Mouse (Mus musculus) cerebellum, postnatal 14 days (tissue): ENCODE data around the gene Prkca.
A peak's percentile ranks its signal among the peaks of the same experiment; 100 is the strongest.
"Not testable (repeated sequence)": the region's sequence is repeated elsewhere in the genome, so short reads cannot be mapped to it uniquely, and the experiment has no call there.

Experiments
- DNase-seq, 2 experiments: peaks; one replicate each; pipeline ENCODE4 v3.0.0; 2021; ENCODE audit warnings: mixed read lengths in 2 of 2

Gene Prkca

DNA sequence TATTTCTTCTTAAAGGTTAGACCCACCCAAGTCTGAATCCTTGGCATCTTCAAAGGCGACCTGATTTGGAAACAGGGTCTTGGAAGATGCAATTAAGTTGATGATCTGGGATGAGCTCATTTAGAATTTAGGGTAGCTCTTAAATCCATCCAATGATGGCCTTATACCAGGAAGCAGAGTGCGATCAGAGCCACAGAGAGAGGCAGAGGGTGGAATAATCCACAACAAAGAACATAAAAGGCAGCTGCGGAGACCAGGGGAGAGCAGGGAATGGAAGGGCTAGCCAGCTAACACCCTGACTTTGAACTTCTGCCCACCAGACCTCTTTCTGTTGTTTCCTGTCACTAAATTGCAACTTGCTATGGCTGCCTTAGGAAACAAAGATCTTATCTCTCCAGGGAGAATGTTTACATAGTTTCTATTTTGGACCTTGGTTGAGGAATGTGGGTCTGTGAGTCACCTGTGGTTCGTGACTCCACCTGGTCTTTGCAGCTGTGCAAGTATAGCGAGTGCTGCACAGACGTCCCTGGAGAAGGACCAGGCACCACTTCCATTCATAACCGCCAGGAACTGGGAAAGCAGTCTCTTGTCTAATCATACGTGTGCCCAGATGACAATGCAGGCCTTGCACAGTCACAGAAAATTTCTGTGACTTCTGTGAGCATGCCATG lies 242.3 kb downstream of the Prkca start:
- no peak for DNase-seq

DNA sequence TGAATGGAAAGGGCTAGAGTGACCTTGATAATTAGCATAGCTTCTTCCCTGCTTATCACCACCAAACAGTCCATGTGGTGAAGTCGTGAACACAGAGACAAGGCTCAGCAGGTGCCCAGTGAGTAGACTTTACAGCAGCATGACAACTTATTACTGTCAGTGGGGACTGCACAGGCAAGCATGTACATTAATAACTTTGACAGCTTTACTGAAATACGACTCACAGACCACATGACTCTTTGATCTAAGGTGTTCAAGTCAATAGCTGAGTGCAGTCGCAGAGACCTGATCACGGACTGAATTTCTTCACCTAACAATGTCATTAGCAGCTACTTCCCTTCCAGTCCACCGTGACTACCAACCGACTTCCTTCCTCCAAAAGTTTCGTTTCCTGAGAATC lies 245.4 kb downstream of the Prkca start:
- DNase-seq, result no peak

DNA sequence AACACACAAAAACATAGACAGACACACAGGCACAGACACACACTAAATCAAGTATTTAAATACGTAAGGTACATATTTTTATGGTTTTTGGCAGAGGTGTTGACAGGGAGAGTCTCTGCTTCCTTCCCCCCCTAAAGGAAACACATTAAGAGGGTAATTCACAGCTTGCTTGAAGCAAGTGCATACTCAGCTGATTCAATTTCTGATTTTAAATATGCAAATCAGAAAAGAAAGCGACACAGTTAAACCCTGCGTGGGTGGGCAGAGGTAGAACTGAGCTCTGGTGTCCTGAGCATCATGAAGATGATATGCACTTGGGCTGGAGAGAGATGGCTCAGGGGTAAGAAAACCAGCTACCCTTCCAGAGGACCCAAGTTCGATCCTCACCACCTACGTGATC lies 248.9 kb downstream of the Prkca start:
- no peak for DNase-seq

DNA sequence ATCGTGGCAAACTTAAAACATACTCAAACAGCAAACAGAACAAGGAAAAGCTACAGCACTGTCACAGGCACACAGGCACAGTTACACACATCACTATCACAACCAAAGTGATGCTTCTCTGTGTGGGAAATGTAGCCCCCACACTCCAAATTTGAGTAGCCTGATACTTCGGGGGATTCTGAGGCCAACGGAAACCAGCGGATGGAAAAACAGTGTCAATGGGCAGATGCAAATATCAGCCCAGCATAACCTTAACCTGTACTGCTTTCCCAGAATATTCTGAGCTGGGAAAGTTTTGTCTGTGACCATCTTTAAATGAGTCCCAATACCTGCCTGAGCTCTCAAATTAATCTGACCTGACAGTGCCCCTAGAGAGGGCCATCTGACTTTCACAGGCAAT lies 250.5 kb downstream of the Prkca start:
- DNase-seq, result no peak

DNA sequence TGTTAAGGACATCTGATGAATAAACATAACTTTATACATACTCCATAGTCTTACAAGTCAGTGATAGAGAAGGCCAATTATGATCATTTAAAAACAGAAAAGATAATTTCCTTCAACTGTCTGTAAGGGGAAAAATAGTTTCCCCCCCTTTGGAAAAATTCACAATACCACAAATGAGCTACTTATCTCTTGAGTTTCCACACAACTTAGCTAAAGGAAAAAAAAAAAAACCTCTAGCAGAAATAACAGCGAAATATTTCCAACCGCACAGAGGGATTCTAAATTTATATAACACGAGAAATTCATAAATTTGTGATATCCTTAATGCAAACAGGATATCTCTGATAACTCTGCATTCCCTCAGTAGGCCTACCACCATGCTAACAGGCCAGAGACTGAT lies 252.5 kb downstream of the Prkca start:
- DNase-seq, result no peak

DNA sequence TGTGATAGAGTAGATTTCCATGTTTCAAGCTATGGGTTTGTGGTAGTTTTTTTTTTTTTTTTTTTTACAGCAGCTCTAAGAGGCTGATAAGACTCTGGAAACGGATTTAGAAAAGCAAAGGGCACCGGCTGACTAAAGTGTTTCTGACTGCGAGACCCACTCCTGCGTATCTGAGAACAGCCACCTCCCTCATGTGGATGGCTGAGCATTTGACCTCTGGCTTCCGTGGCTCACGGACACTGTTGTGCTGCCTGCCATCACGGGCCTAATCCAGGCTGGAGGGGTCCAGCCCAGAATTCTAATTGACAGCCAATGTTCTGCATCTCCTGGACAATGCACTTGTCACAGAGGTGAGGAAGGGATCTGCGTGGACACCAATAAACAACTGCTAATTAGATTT lies 253.0 kb downstream of the Prkca start:
- DNase-seq, result no peak

DNA sequence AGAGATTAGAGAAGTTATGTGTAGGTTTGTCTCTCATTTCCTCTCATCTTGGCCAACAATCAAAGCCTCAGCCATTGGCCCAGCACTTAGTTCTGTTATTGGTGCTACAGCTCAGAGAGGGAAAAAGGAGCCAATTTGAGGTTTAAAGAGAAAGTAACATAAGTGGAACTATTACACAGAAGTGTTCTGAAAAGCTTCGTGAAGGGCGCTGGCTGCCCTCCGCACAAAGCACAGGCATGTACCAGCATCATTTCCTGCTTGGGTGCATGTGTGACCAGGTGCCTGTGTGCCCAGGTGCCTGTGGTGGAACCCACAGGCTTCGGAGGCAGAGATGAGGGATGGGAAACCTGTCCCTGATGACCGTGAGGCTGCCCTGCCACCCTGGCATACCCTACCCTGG lies 255.7 kb downstream of the Prkca start:
- DNase-seq, result no peak

DNA sequence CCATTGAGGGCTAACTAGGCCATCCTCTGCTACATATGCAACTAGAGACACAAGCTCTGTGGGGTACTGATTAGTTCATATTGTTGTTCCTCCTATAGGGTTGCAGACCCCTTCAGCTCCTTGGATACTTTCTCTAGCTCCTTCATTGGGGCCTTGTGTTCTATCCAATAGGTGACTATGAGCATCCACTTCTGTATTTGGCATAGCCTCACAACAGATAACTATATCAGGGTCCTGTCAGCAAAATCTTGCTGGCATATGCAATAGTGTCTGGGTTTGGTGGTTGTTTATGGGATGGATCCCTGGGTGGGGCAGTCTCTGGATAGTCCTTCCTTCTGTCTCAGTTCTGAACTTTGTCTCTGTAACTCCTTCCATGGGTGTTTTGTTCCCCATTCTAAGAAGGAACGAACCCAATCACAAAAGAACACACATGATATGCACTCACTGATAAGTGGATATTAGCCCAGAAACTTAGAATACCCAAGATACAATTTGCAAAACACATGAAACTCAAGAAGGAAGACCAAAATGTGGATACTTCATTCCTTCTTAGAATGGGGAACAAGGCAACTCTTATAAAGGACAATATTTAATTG lies 256.5 kb downstream of the Prkca start:
- DNase-seq, result not testable (repeated sequence)

DNA sequence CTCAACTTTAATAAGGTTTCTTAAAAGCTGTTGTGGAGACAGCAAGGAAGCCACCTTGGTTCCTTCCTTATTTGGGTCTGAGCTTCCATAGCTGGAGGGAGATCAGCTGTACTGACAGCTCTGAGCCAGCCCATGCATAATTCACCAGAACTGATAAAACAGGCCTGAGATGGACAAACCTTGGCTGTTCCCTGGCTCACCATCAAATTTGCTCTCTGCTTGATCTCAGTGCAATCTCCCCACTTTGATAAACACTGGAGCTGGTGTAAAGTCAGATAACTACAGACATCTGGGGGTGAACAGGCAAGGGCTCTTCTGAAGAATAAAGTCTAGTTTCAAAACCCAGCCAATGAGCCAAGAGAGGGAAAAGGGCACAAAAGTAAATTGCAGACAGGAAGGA lies 261.1 kb downstream of the Prkca start:
- DNase-seq, result no peak

DNA sequence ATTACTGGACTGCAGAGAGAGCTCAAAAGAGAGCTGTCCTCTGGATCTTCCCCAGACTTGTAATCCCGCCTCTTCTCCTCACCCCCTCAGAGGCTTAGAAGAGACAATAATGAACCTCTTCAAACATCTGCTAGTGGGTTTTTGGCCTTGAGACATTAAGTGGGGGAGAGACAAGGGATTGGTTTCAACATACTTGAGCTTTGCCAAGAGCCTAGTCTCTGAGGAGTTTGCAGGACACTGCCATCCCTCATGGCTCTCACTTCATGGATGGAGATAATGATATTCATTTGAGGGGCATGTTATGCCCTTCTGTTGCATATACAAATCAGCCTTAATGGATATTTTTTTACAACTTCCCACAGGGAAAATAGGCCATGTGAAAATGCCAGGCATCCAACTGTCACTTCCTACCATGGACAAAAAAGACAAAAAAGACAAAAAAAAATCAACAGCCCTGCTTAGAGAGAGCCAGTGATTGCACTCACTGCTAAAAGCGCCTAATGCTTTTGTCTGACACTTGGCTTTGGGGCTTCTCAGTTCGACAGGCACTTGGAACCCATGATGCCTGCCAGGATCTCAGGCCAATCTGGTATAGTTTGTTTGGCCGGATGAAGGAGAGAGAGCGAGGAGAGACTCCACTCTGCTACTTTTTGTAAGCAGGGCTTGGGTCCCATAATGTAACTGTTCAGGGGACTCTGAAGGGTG lies 263.6 kb downstream of the Prkca start:
- peak in 1 of 2 experiments; percentile 41 for DNase-seq

DNA sequence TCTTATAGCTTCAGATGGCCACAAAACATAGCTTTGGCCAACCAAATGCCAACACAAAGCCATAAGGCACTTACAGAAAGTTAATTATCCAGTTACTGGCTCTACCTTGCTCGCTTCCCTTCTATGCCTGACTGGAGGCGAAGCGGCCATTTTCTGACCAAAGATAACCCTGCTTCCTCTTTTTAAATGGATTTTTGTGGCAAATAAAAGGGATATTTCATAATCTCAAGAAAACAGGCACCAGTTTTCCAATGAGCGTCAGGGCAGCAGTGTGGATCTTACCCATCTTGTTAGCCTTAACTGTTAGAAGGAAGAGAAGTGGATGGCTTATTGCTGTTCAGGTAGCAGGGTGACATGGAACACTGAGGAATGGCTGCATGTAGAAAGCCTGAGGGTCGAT lies 264.3 kb downstream of the Prkca start:
- DNase-seq, result no peak

DNA sequence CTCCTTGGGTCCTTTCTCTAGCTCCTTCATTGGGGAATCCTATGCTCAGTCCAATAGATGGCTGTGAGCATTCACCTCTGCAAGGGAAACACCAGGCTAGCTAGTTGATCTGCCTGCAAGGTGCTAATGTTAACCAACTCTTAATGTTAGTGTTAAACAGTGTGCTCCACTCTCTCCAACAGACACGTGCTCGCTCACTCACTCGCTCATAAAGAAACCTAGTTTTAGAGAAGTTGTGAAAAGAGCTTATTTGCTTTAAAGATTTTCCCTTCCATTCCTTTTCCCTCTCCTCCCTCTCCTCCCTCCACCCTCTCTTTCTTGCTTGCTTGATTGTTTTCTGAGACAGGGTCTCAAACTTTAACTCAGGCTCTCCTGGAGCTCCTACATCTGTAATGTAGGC lies 266.2 kb downstream of the Prkca start:
- no peak for DNase-seq

DNA sequence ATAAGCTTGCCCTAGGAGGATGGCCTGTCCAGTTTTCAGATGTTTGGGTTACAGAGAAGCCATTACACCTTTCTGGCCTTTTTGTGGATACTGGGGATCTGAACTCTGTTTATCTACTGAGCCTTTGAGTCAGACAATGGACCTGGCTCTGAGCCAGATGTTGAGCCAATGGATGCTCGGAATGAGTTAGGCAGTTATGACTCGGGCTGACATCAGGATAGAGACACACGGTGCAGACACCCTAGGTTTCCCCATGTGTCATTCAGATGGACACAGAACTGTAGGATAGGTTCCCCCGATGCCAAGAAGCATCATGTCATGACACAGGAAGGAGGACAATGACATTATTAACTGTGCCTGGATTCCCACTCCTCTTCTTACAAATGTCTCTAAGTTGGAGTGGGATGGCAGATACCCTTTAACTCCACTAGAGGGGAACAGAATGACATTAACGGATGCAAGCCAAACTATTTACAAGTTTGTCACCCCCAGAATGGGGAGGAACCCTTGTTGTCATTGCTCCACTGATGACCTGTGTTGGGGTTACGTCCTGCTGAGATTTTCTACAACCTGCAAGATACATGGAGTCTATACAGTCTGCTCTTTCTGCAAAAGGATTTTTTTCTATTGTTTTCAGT lies 271.0 kb downstream of the Prkca start:
- DNase-seq, result no peak

DNA sequence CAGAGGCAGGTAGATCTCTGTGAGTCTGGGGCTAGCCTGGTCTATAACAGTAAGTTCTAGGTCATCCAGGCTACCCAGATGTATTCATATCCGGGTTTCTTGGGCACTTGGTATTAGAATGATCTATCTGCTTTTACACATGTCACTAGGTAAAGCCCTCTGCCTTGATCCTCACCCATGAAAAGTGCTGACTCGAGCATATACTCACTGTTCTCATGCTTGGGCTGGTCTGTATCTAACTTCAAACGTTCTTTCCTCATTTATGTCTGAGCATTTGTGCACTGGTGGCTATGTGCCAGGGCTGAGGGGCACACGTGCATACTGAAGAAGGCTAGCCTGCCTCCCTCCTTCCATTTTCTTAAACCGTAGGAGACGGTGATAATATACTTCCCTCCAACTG lies 272.5 kb downstream of the Prkca start:
- DNase-seq, result no peak

DNA sequence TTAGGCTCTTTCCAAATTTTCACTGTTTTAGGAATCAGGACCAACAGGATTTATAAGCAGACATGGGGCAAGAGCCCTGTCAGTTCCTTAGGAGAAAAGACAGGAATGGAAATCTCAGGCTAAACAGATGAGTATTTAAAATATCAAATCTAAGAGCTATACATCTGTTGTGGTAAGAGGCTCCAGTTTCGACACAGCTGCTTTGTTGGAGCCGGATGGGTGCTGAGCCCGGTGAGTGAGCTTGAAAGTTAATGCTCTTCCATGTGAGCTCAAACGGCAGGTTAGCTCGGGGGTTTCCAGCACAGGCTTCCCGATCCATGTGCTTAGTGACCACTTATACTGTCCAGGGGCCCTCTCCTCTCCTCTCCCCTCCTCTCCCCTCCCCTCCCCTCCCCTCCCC lies 273.7 kb downstream of the Prkca start:
- no peak for DNase-seq

DNA sequence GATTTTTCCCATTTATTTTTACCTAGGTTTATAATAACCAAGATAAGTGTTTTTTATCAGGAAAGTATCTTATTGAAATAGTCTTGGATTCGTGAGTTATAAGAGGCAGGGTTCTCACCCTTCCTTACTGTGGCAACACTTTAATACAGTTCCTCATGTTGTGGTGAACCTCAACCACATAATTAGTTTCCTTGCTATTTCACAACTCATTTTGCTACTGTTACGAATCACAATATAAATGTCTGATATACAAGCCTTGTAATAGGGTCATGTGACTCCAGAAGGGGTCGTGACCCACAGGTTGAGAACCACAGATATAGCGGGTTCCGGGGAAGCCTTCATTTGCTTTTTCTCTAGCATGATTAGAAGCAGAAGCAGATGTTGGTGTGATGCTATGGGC lies 275.3 kb downstream of the Prkca start:
- no peak for DNase-seq

DNA sequence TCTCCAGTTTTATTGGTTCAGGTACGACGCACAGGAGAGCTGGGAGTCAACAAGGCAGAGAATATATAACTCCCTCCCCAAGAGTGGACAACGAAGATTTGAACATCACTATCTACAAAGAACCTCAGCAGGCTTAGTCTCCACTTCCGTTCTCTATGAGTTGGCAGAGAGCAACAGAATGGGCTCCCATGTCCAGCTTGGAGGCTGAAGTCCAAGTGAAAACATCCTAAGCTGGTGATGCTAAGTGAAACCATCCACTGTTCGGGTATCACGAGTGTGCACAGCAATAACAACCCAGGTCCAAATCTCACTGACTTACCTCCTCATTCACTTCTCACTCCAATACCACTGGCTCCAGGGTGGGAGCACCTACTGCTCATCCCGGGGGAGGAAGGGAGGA lies 276.6 kb downstream of the Prkca start:
- no peak for DNase-seq

DNA sequence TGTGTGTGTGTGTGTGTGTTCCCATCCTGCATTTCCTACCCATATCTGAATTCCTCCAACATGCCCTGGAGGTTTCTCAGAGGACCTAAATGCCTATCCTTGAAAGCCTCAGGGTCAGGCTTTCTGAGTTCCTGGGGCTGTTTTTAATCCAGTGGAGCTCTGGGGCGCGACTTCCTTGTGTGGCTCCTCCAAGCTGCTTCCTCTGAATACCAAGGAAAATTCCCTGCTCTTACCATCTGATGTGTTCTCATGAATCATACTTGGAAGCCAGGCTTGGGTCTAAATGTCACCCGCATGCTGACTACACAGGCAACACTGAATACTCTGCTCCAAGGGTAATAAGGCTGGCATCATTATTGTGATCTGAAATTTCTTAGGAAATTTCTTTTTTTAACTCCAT lies 279.3 kb downstream of the Prkca start:
- no peak for DNase-seq

DNA sequence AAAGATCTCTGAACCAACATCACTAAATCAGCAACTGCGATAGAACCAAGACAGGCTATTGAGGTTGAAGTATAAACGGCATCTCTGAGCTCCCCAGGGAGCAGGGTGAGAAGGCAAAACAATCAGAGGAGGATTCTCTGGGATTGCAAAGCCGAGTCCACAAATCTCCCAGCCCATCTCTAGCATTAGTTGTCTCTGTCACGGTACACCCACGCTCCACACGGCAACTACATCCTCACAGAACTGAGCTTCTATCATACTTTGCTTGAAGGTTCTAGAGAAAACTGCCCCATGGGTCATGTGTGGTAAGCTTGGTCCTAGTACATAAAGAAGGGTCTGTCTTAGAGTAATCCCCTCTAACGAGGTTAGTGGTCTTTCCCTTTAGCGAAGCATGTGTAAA lies 280.6 kb downstream of the Prkca start:
- DNase-seq, result no peak

DNA sequence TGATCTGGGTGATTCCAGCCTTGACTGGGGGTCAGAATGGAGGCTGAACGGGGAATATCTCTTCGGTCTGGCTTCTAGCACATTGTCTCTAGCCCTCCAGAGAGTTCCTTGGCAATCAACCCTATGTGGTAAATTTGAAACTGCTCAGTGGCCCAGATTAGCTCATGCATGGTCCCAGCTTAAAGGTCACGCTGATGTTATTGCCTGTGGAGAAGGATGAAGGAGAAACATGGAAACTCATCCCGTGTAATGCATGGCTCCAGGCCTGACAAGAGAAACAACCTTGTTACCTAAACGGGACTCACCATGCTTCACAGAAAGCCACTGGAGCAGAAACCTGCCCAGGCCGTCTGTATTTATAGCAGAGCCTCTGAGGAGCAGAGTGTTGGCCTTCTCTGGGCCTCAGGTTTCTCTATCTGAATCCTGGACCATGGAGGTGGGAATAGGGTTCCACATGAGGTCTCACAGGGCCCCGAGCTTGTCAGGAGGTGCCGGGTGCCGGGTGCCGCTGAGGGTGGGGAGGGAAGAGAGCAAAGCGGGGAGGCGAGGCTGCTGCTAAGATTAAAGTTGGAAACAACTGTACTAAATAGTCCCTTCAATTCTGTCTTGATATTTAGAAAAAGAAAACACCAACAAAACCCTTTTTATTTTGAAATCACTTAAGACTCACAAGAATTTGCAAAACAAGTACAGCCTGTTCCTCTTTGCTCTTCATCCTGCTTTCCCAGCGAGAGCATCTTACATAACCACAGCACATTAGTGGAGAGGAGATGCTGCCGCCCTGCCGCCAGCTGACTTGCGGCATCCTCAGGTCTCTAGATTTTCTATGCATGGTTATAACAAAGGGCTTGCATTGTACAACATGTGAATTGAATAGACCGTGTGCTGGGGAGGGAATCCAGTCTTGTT lies 281.9 kb downstream of the Prkca start:
- DNase-seq, result no peak

DNA sequence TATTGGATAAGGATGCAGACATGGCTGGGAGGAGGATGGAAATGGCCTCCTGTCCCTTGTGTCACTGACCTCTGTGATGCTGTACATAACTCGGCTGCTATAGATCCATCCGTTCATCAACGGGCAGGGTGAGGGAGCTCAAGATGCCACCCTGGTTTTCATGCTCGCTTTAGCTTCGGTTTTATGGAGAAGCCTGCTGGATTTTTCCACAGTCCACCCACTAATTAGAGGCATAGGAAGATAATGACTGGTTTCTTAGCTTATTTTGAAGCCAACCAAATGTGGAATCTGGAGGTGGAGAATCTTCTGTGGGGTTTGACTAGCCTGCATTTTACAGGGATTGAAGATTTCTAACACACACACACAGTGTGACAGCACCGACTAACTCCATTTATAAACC lies 286.6 kb downstream of the Prkca start:
- no peak for DNase-seq

DNA sequence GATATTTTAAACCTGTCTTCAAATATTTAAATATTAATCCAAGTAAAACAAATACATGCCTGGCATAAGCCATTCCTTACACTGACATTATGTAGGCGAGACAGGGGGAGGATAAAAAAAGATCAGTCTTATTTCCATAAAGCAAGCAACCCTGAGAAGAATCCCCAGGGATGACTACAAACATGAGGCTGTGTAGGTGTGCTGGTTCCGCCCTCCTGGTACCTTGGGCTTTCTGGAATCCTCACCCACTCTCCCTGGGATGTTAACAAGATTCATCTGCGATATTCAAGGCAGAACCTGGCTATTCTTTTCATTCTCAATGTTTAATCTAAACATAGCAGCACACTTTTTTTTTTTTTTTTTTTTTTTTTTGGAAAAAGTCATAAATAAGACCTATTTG lies 289.1 kb downstream of the Prkca start:
- DNase-seq, result no peak

DNA sequence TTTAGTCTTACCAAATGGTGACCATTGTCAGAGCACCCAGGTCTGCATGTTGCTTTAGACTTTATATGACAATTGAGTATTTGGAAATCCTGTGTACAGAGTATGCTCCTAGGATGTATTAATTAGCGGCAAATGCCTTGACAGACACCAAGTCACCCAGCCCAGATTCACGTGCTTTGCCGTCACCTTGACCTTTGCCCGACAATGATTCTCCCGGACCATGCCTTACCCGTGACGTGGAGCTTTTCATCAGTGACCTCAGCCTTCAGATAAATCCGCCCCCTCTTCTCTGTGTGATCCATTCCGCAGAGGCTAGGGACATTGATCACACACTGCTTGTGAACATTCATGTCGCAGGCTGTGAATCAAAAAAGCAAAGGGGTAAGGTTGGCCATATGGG lies 290.0 kb downstream of the Prkca start:
- no peak for DNase-seq
